Mouse (Mus musculus) megakaryocyte-erythroid progenitor cell, adult 5 weeks (primary cell): ENCODE measurements around the gene Ankrd35. TPM values are rescaled to one million over a fixed set of nuclear protein-coding genes. Genes with fewer than 3 reads are reported as not detected.

Experiments
- polyA plus RNA-seq: library from polyadenylated mRNA; stranded (reverse); fragments of >175 nt; gene quantifications from 2 replicates; pipeline ENCODE4 v1.2.3, GENCODE M21; 2012

Gene Ankrd35
- polyA plus RNA-seq = 0.10 and 0.14 TPM in 2 replicates

GRCm38 (mm10) chr3:96669727-96670468, at the start of gene Ankrd35:
Ankrd35 (plus strand) TSS chr3:96670131.

DNA sequence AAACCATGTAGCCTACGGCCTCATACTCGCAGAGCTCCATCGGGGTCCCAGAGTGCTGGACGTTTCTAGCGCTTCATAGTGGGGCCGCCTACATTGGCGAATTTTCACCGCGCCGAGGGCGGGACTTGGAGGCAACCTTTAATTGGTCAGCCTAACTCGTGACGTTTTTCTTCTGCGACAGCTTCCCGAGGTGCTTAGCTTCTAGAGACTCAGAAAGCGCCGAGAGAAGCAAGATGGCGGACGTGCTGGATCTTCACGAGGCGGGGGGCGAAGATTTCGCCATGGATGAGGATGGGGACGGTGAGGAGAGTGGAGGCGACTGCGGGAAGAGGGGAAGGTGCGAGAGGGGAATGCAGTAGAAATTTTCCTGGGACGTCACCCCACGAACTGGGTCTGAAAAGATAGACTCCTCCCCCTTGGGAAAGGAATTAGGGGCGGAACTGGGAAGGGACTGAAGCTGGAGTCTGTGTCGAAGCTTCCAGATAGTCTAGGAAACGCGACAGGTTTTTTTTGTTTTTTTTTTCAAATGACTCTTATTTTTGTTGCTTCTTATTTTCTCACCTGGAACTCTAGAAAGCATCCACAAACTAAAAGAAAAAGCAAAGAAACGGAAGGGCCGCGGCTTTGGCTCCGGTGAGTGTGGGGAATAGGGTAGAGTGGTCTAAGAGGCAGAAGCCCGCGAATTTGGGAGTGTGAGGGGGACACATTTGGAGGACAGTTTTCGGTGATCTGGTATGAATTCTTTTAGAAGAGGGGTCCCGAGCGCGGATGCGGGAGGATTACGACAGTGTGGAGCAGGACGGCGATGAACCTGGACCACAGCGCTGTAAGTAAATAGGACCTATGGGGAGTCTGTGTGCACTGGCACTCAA, 40.0 kb upstream of the Ankrd35 start, which contains the start of gene Rbm8a:
Rbm8a (plus strand) TSS at position 205 of the 872 bp plus-strand sequence.

DNA sequence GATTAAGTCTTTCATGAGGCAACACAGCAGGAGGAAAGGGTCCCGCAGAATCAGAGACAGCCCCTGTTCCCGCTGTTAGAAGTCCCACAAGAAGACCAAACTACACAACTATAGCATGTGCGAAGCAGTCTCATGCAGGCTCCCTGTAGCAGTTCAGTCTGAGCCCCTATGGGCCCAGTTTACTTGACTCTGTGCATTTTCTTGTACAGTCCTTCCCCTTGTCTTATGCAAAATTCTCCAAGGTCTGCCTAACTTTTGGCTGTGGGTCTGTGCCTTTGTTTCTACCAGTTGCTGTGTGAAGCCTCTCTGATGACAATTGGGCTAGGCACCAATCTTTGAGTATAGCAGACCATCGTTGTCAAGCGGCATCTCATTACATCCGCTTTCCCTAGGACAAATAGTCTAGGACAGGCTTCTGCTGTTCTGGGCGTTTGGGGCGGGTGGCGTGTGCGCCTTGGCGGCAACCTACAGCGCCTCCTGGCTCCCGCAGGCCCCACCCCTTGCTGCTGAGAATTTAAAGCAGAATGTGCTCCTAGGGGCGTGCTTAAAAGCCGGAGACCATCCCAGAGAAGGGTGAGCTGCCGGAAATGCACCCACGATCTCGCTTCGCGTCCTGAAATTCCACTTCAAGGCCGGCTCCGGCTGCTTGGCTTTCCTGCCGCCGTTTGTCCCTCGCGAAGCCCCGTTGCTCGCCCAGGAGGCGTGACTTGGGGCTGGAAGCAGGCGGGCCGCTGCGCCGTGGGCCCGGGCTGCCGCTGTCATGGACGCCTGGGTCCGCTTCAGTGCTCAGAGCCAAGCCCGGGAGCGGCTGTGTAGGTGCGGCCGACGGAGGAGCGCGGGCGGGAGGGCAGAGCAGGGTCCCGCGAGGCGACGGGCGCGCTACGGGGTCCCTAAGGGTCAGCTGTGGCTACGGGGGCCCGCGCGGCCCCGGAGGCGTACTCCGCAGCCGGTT, 34.7 kb upstream of the Ankrd35 start, which contains the start of the genes Pex11b and Gm42957:
Pex11b (plus strand) TSS at position 449 of the 952 bp plus-strand sequence.
Gm42957 (plus strand) TSS at position 547 of the 952 bp plus-strand sequence.

DNA sequence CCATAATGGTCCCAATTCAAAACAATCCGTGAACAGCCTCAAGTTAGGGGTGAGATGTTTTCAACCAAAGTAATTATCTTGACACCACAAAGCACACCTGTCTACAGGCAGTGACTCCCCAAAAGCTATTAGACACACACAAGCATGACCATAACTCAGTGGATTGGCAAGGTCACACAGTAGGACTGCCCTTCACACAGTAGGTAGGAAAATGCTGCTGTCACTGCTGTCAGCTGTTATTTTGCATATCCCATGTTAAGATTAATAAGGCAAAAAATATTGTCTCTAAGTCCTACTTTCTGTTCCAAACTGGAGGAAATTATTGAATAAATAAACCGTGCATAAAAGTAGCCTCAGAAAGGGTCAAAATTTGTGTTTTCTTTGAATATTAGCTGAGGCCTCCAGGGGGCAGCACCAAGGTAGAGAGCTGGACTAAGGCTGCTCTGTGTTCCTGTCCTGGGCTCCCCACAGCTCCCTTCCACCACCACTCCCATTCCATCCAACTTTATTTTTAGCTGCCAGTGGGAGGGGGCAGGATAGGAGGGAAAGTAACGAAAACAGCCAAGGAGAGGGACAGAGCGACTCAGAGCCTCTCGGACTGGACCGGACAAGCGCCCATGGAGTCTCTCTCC, 24.8 kb upstream of the Ankrd35 start, which contains the start of gene Itga10:
Itga10 (plus strand) TSS at position 567 of the 632 bp plus-strand sequence.

GRCm38 (mm10) chr3:96696198-96696765, 26.4 kb downstream of the Ankrd35 start, which contains the start of gene Pias3:
Pias3 (plus strand) TSS chr3:96696384.

GRCm38 (mm10) chr3:96707903-96708683, 38.2 kb downstream of the Ankrd35 start, which contains the start of gene Nudt17:
Nudt17 (minus strand) TSS chr3:96708562.

GRCm38 (mm10) chr3:96727343-96727827, 57.5 kb downstream of the Ankrd35 start, which contains the start of the genes Polr3c and Rnf115:
Polr3c (minus strand) TSS chr3:96727628.
Rnf115 (plus strand) TSS chr3:96727664.

Other genes with a start within 250 kb of the Ankrd35 start
- gene BC107364, start 217.8 kb upstream of the Ankrd35 start, polyA plus RNA-seq = not detected in 2 replicates
- gene Hfe2, start 145.0 kb upstream of the Ankrd35 start, polyA plus RNA-seq = not detected in 2 replicates
- gene Txnip, start 112.2 kb upstream of the Ankrd35 start, polyA plus RNA-seq = 21.2 and 27.8 TPM in 2 replicates
- gene Gm16253, start 93.1 kb upstream of the Ankrd35 start, polyA plus RNA-seq = not detected in 2 replicates
- gene Polr3gl, start 76.0 kb upstream of the Ankrd35 start, polyA plus RNA-seq = 13.9 and 21.4 TPM in 2 replicates
- 0.02 and 0.05 TPM in 2 replicates for gene Ankrd34a, start 73.5 kb upstream of the Ankrd35 start, polyA plus RNA-seq
- gene Lix1l, start 69.0 kb upstream of the Ankrd35 start, polyA plus RNA-seq = 0.32 and 0.78 TPM in 2 replicates
- 101 and 117 TPM in 2 replicates for gene Rbm8a, start 40.2 kb upstream of the Ankrd35 start, polyA plus RNA-seq
- 2.3 and 3.6 TPM in 2 replicates for gene Pex11b, start 34.8 kb upstream of the Ankrd35 start, polyA plus RNA-seq
- 0.07 and 0.15 TPM in 2 replicates for gene Gm42957, start 34.7 kb upstream of the Ankrd35 start, polyA plus RNA-seq
- gene Itga10, start 24.5 kb upstream of the Ankrd35 start, polyA plus RNA-seq = 0.28 and 0.50 TPM in 2 replicates
- 22.1 and 22.6 TPM in 2 replicates for gene Pias3, start 26.3 kb downstream of the Ankrd35 start, polyA plus RNA-seq
- 0.59 and 0.76 TPM in 2 replicates for gene Nudt17, start 38.4 kb downstream of the Ankrd35 start, polyA plus RNA-seq
- gene Polr3c, start 57.5 kb downstream of the Ankrd35 start, polyA plus RNA-seq = 8.6 and 9.4 TPM in 2 replicates
- gene Rnf115, start 57.5 kb downstream of the Ankrd35 start, polyA plus RNA-seq = 22.9 and 25.3 TPM in 2 replicates
- gene Pdzk1, start 159.2 kb downstream of the Ankrd35 start, polyA plus RNA-seq = 0.03 and 0.04 TPM in 2 replicates
- 0.99 and 1.0 TPM in 2 replicates for gene Cd160, start 159.2 kb downstream of the Ankrd35 start, polyA plus RNA-seq
- 0.01 and 0.19 TPM in 2 replicates for gene Gja5, start 234.6 kb downstream of the Ankrd35 start, polyA plus RNA-seq
- 1.9 and 2.3 TPM in 2 replicates for gene Gpr89, start 235.2 kb downstream of the Ankrd35 start, polyA plus RNA-seq